Mouse (Mus musculus) midbrain, embryonic 16.5 days (tissue): ENCODE measurements around the gene Abcc2. TPM values are rescaled to one million over a fixed set of nuclear protein-coding genes. Genes with fewer than 3 reads are reported as not detected.

Source experiments
- ATAC-seq: fragments of 200-750 bp; cut with Nextera tagmentation; 2 replicates; pipeline ENCODE4 v1.8.0; 2017; ENCODE audit warnings: moderate TSS enrichment
- H3K27ac ChIP-seq: fragments of 300-500 bp; sonication (generic); 2 replicates; pipeline ENCODE4 v1.5.1; 2014; ENCODE audit warnings: mild to moderate bottlenecking, low read length, mixed read lengths
- H3K27me3 ChIP-seq: fragments of 300-500 bp; sonication (generic); 2 replicates; pipeline ENCODE4 v1.6.1; 2014; ENCODE audit warnings: low read depth, low read length, mixed read lengths; ENCODE audit not compliant: control insufficient read depth, insufficient read depth
- H3K36me3 ChIP-seq: fragments of 300-500 bp; sonication (generic); 2 replicates; pipeline ENCODE4 v1.6.1; 2014; ENCODE audit warnings: mild to moderate bottlenecking, low read length, moderate library complexity, mixed read lengths; ENCODE audit not compliant: control insufficient read depth, insufficient read depth
- H3K4me1 ChIP-seq: fragments of 300-500 bp; sonication (generic); 2 replicates; pipeline ENCODE4 v1.6.1; 2014; ENCODE audit warnings: mild to moderate bottlenecking, low read length, mixed read lengths; ENCODE audit not compliant: control insufficient read depth, insufficient read depth
- H3K4me2 ChIP-seq: fragments of 300-500 bp; sonication (generic); 2 replicates; pipeline ENCODE4 v1.6.1; 2014; ENCODE audit warnings: mild to moderate bottlenecking, low read length, mixed read lengths
- H3K4me3 ChIP-seq: fragments of 300-500 bp; sonication (generic); 2 replicates; pipeline ENCODE4 v1.5.1; 2014; ENCODE audit warnings: low read depth, mild to moderate bottlenecking, low read length, moderate library complexity, mixed read lengths
- H3K9ac ChIP-seq: fragments of 300-500 bp; sonication (generic); 2 replicates; pipeline ENCODE4 v1.6.1; 2014; ENCODE audit warnings: low read depth, low read length, mixed read lengths
- H3K9me3 ChIP-seq: fragments of 300-500 bp; sonication (generic); replicated peaks from 2 replicates; pipeline ENCODE4 v1.6.1; 2014; ENCODE audit warnings: mild to moderate bottlenecking, low read length, mixed read lengths; ENCODE audit not compliant: control insufficient read depth, poor library complexity, severe bottlenecking
- WGBS: fragments of 180-500 bp; shearing (Covaris S2); extraction: QIAGEN DNeasy Blood & Tissue Kit; methylation state at CpG from one replicate; pipeline ENCODE4 v1.1.7; 2014; 5-methylcytosine and 5-hydroxymethylcytosine counted together
- polyA plus RNA-seq: library from polyadenylated mRNA; unstranded; fragments of >200 nt; fragmentation: Nextera tagmentation; extraction: Ambion mirVana; gene quantifications from 2 replicates; pipeline ENCODE4 v1.2.1, GENCODE M21; 2015

The Abcc2 gene
- polyA plus RNA-seq, 1 experiment from 2014 or later = 0.11 TPM

- Histone ChIP-seq H3K4me2 (no peak overlapping the region), H3K36me3 (no peaks in the 10 kb centered on the region), H3K27me3 (no peaks in the 10 kb centered on the region), H3K9ac (no peak overlapping the region), H3K9me3 (no peaks in the 10 kb centered on the region), H3K4me3 (no peak overlapping the region), H3K4me1 (no peaks in the 10 kb centered on the region), H3K27ac (no peak overlapping the region)
- ATAC-seq = no peak
- WGBS = 46% methylated on average over 6 of the region's 6 CpGs
These were observed 9.7 kb upstream of the Abcc2 start for GRCm38 (mm10) chr19:43772311-43772710.

- no peak overlapping the region for H3K4me3 ChIP-seq
- no peak for ATAC-seq
- no peaks in the 10 kb centered on the region for H3K36me3 ChIP-seq
- H3K4me1 ChIP-seq = no peaks in the 10 kb centered on the region
- whole genome bisulfite sequencing = 83% methylated on average over 10 of the region's 10 CpGs
- H3K4me2 ChIP-seq = no peak overlapping the region
- H3K27ac ChIP-seq = no peak overlapping the region
- H3K27me3 ChIP-seq = no peaks in the 10 kb centered on the region
- no peaks in the 10 kb centered on the region for H3K9me3 ChIP-seq
- no peak overlapping the region for H3K9ac ChIP-seq
These were observed 6.6 kb upstream of the Abcc2 start for GRCm38 (mm10) chr19:43775433-43775832.

- no peak overlapping the region for H3K27ac ChIP-seq
- H3K4me2 ChIP-seq = no peak overlapping the region
- H3K9ac ChIP-seq = no peak overlapping the region
- no peaks in the 10 kb centered on the region for H3K36me3 ChIP-seq
- H3K4me3 ChIP-seq = no peak overlapping the region
- H3K9me3 ChIP-seq = no peaks in the 10 kb centered on the region
- no peaks in the 10 kb centered on the region for H3K27me3 ChIP-seq
- ATAC-seq = no peak
- no peaks in the 10 kb centered on the region for H3K4me1 ChIP-seq
- 82% methylated on average over 4 of the region's 4 CpGs for WGBS
These were observed 5.4 kb upstream of the Abcc2 start for GRCm38 (mm10) chr19:43776561-43776960.

- H3K4me2 ChIP-seq = no peak overlapping the region
- H3K36me3 ChIP-seq = no peaks in the 10 kb centered on the region
- no peaks in the 10 kb centered on the region for H3K27me3 ChIP-seq
- no peak overlapping the region for H3K9ac ChIP-seq
- ATAC-seq = no peak
- H3K4me3 ChIP-seq = no peak overlapping the region
- 77% methylated on average over 2 of the region's 2 CpGs for WGBS
- H3K4me1 ChIP-seq = no peaks in the 10 kb centered on the region
- no peaks in the 10 kb centered on the region for H3K9me3 ChIP-seq
- H3K27ac ChIP-seq = no peak overlapping the region
These were observed 4.7 kb upstream of the Abcc2 start for GRCm38 (mm10) chr19:43777308-43777707.

GRCm38 (mm10) chr19:43780391-43780790 lies 1.6 kb upstream of the Abcc2 start:
- Histone ChIP-seq H3K27ac (no peak overlapping the region), H3K9ac (no peak overlapping the region), H3K27me3 (no peaks in the 10 kb centered on the region), H3K4me2 (no peak overlapping the region), H3K9me3 (no peaks in the 10 kb centered on the region), H3K4me1 (no peaks in the 10 kb centered on the region), H3K4me3 (no peak overlapping the region), H3K36me3 (no peaks in the 10 kb centered on the region)
- 92% methylated on average over 5 of the region's 5 CpGs for WGBS
- no peak for ATAC-seq

GRCm38 (mm10) chr19:43784761-43785160 lies 2.8 kb downstream of the Abcc2 start:
- no peak overlapping the region for H3K27ac ChIP-seq
- no peaks in the 10 kb centered on the region for H3K27me3 ChIP-seq
- no peak overlapping the region for H3K4me2 ChIP-seq
- no peak for ATAC-seq
- H3K4me3 ChIP-seq = no peak overlapping the region
- no peaks in the 10 kb centered on the region for H3K4me1 ChIP-seq
- no peaks in the 10 kb centered on the region for H3K9me3 ChIP-seq
- 78% methylated on average over 8 of the region's 8 CpGs for WGBS
- no peak overlapping the region for H3K9ac ChIP-seq
- H3K36me3 ChIP-seq = no peaks in the 10 kb centered on the region

GRCm38 (mm10) chr19:43786249-43787026 lies 4.4 kb downstream of the Abcc2 start:
- H3K27ac ChIP-seq = no peak overlapping the region
- ATAC-seq = no peak
- no peaks in the 10 kb centered on the region for H3K9me3 ChIP-seq
- H3K27me3 ChIP-seq = no peaks in the 10 kb centered on the region
- H3K4me1 ChIP-seq = no peaks in the 10 kb centered on the region
- H3K4me2 ChIP-seq = no peak overlapping the region
- WGBS = 87% methylated on average over 13 of the region's 13 CpGs
- no peak overlapping the region for H3K4me3 ChIP-seq
- H3K36me3 ChIP-seq = no peaks in the 10 kb centered on the region
- no peak overlapping the region for H3K9ac ChIP-seq

GRCm38 (mm10) chr19:43789817-43790216 lies 7.8 kb downstream of the Abcc2 start:
- WGBS = 90% methylated on average over 7 of the region's 7 CpGs
- ATAC-seq = no peak

GRCm38 (mm10) chr19:43792537-43792936 lies 10.5 kb downstream of the Abcc2 start:
- Histone ChIP-seq H3K4me2 (no peak overlapping the region), H3K27ac (no peak overlapping the region), H3K4me3 (no peak overlapping the region), H3K27me3 (no peaks in the 10 kb centered on the region), H3K36me3 (no peaks in the 10 kb centered on the region), H3K9me3 (no peaks in the 10 kb centered on the region), H3K9ac (no peak overlapping the region), H3K4me1 (no peaks in the 10 kb centered on the region)
- no peak for ATAC-seq
- 87% methylated on average over 4 of the region's 4 CpGs for WGBS

More at GRCm38 (mm10) chr19:43789817-43790216, 7.8 kb downstream of the Abcc2 start:
- Histone ChIP-seq H3K9me3 (no peaks in the 10 kb centered on the region), H3K27ac (no peak overlapping the region), H3K36me3 (no peaks in the 10 kb centered on the region), H3K4me3 (no peak overlapping the region), H3K4me2 (no peak overlapping the region), H3K4me1 (no peaks in the 10 kb centered on the region), H3K27me3 (no peaks in the 10 kb centered on the region), H3K9ac (no peak overlapping the region)
